Mouse (Mus musculus): ENCODE data around the gene Etv6. TPM values are rescaled to one million over a fixed set of nuclear protein-coding genes. Genes with fewer than 3 reads are reported as not detected.

Gene Etv6
- total RNA-seq (2023): 10 to 100 TPM; 26.6 to 28.7 TPM

GRCm38 (mm10) chr6:134035490-134036405 is at the start of gene Etv6:
Etv6 (plus strand) TSS chr6:134035700.

Other genes starting within 250 kb of the Etv6 start
- gene Kap, start 181.9 kb upstream of the Etv6 start, total RNA-seq (2023): not detected